Mouse (Mus musculus) CH12F3 (cell line): ENCODE data around the gene Hspa4.

Experiments used
- in situ Hi-C: fragments of 300-500 bp; cut with MboI; formaldehyde crosslinking; loops from 2 replicates; pipeline ENCODE4 v1.14.3; 2020; ENCODE audit warnings: low sequenced_read_pairs

The Hspa4 gene

GRCm38 (mm10) chr11:53254926-53255325 lies 45.3 kb downstream of the Hspa4 start:
- in situ Hi-C loops: no loop called here

- in situ Hi-C loops: no loop called here
Measured at GRCm38 (mm10) chr11:53254428-53254827, 45.8 kb downstream of the Hspa4 start.

- in situ Hi-C loops: no loop called here
Measured at GRCm38 (mm10) chr11:53252186-53253119, 47.8 kb downstream of the Hspa4 start.

DNA sequence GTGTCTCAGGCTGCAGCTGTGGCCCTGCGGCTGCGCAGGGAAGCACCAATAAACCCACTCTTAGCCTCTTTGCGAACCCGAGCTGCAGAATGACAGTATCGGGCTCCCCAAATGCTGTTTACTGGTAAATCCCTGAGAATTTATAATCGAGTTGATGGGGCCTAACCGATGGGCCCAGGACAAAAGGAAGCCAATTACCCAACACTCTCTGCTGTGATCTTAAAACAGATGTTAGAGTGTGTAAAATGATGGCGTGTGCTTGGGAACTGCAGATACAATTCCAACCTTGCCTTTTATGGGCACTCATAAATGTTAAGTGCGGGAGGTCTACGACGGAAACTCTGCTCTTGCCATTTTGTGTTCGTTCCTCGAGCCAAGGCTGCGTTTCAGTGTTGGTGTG lies 49.5 kb downstream of the Hspa4 start:
- in situ Hi-C loops: no loop called here

GRCm38 (mm10) chr11:53249686-53250085 lies 50.6 kb downstream of the Hspa4 start:
- in situ Hi-C loops: no loop called here

DNA sequence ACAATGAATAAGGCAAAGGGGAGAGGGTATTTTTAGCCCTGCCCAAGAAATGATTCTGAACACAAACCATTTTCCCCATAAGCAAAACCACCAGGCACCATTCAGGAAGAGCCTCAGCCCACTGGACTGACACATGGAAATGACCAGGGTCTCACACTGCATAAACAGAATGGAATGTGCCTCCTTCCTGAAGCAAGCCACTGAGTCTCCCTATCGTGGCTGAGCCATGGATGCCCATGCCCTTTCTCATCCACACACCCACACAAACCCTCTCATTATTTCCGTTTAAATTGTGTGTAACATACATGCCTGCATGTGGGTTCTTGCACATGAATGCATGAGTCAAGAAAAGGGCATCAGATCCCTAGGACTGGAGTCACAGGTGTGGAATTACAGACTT lies 54.7 kb downstream of the Hspa4 start:
- in situ Hi-C loops: no loop called here

DNA sequence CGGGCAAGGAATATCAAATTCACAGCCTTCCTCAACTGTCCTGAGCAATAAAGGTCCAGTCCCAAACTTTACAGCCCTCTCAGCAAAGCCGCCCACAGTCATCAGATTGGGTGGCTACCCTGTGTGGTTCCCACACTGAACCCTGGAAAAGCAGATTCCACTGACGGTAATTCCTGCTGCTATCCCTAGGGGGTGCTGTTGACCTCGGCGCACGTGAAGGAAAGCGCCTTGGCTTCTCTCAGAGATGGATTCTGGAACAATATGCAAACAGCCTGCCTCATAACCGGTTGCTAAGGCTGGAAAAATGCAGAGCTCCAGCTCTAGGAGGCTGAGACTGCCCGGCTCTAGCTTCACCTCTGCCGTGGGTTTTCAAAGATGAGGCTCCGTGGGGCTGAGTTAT lies 57.1 kb downstream of the Hspa4 start:
- in situ Hi-C loops: no loop called here

DNA sequence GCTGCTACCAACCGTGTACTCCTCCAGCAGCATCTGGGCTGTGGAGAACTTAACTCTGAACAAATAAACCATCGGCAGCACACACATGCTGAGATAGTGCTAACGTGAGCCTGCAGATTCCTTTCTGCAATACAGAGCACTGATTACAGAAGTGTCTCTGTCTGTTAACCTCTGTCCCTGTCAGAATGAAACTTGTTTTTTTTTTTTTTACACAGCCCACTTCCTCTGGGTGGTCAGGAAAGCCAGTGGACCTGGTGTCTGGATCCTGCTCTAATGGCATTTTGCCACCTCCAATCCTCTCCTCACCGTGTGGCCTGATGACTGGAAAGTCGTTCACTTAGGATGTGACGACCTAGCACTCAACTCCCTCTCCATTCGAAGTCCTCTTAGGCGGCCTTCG lies 66.7 kb downstream of the Hspa4 start:
- in situ Hi-C loops: no loop called here

- in situ Hi-C loops: no loop called here
Measured at GRCm38 (mm10) chr11:53231836-53232235, 68.4 kb downstream of the Hspa4 start.

DNA sequence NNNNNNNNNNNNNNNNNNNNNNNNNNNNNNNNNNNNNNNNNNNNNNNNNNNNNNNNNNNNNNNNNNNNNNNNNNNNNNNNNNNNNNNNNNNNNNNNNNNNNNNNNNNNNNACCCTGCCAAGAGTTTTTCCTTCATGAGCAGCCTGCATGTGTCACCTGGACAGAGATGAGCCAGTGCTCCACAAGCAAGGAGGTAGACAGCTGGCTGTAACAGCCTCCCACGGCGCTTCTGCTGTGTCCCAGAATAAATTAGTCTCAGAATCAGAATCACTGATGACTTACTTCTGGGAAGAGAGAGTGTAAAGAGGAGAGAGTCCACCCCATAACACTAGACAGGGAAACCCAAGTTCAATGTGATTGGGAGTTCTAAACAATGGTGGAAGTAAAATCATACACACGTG lies 71.2 kb downstream of the Hspa4 start:
- in situ Hi-C loops: no loop called here

- in situ Hi-C loops: no loop called here
Measured at GRCm38 (mm10) chr11:53210876-53211275, 89.4 kb downstream of the Hspa4 start.
